ENCODE assay signal across 26 mouse cellular contexts in the genomic region with DNA sequence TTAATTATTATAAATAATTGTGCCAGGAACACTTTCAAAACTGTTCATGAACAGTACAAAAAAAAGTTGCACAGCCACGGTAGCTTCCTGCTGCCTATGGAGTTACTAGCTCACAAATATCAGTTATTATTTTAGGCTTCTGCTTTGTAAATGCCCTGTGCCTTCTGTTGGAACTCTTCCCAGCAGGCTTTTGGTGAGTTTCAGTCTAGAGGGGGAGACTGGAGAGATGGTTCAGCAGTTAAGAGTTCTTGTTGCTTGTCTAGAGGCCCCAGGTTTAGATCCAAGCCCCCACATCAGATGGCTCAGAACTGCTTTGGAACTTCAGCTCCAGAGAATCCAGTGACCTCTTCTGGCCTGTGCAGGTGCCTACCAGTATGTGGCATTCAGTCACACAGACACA. TPM values are rescaled to one million over a fixed set of nuclear protein-coding genes. Genes with fewer than 3 reads are reported as not detected.
"Had no signal": no experiment of that assay in that cellular context is flagged by ENCODE, and none has a peak within 500 bp of the region (broad histone marks: within the 10 kb centered on the region; RNA-seq: fewer than 3 reads in every experiment).

No protein-coding gene starts in this region.

- DNase-seq: gastrocnemius, postnatal 14 days; gastrocnemius, postnatal 36 days; heart, adult 18-20 months; heart, postnatal 14 days; heart, postnatal 36 days; kidney, adult 11 months; kidney, adult 2 months; kidney, adult 9 months; kidney, postnatal 14 days; kidney, postnatal 36 days; liver; liver, embryonic 13.5 days had no signal

- H3K27ac ChIP-seq: heart, embryonic 13.5 days; heart, embryonic 15.5 days; hindbrain, embryonic 13.5 days; hindbrain, embryonic 15.5 days; hindbrain, postnatal 0 days; kidney, embryonic 15.5 days; kidney, postnatal 0 days; layer of hippocampus, adult 2 months; left cerebral cortex, adult 2 months; limb, embryonic 10.5 days; limb, embryonic 12.5 days; liver, embryonic 13.5 days; liver, embryonic 15.5 days had no signal

- H3K36me3 ChIP-seq: heart, embryonic 13.5 days; heart, embryonic 15.5 days; hindbrain, embryonic 13.5 days; hindbrain, embryonic 15.5 days; kidney, embryonic 15.5 days; limb, embryonic 10.5 days; limb, embryonic 12.5 days; liver, embryonic 13.5 days; liver, embryonic 15.5 days had no signal

- H3K4me3 ChIP-seq: heart, embryonic 13.5 days; heart, embryonic 15.5 days; hindbrain, embryonic 13.5 days; hindbrain, embryonic 15.5 days; kidney, embryonic 15.5 days; layer of hippocampus, adult 2 months; left cerebral cortex, adult 2 months; limb, embryonic 10.5 days; limb, embryonic 12.5 days; liver, embryonic 13.5 days; liver, embryonic 15.5 days had no signal

- H3K4me1 ChIP-seq: heart, embryonic 13.5 days; heart, embryonic 15.5 days; hindbrain, embryonic 13.5 days; hindbrain, embryonic 15.5 days; kidney, embryonic 15.5 days; limb, embryonic 12.5 days; liver, embryonic 13.5 days; liver, embryonic 15.5 days had no signal

- H3K9me3 ChIP-seq: heart, embryonic 13.5 days; heart, embryonic 15.5 days; hindbrain, embryonic 13.5 days; hindbrain, embryonic 15.5 days; kidney, embryonic 15.5 days; limb, embryonic 10.5 days; limb, embryonic 12.5 days; liver, embryonic 13.5 days; liver, embryonic 15.5 days had no signal

- H3K27me3 ChIP-seq: hindbrain, embryonic 13.5 days; hindbrain, embryonic 15.5 days; kidney, embryonic 15.5 days; limb, embryonic 12.5 days; liver, embryonic 13.5 days; liver, embryonic 15.5 days had no signal

RNA-seq across cellular contexts. Expression of a gene that starts 37.1 kb away (rescaled TPM):
- polyA plus RNA-seq: heart, embryonic 11.5 days; limb, embryonic 10.5 days; liver, embryonic 11.5 days had no signal
